Mouse (Mus musculus): Measurements from ENCODE around the gene AI413582.

Gene AI413582

GRCm38 (mm10) chr17:27555075-27555511 lies 10.5 kb downstream of the AI413582 start:
- peak; percentile 82 for DNase-seq (ENCODE audit: low spot score)

- no peak for DNase-seq (ENCODE audit: low spot score)
Observed at GRCm38 (mm10) chr17:27554062-27554960, 11.2 kb downstream of the AI413582 start.

GRCm38 (mm10) chr17:27552215-27553201 lies 13.0 kb downstream of the AI413582 start:
- no peak for DNase-seq (ENCODE audit: low spot score)

- no peak for DNase-seq (ENCODE audit: low spot score)
Observed at GRCm38 (mm10) chr17:27551393-27551940, 14.1 kb downstream of the AI413582 start.

- DNase-seq (ENCODE audit: low spot score) = no peak
Observed at GRCm38 (mm10) chr17:27549234-27549633, 16.3 kb downstream of the AI413582 start.

GRCm38 (mm10) chr17:27547253-27547868 lies 18.2 kb downstream of the AI413582 start:
- no peak for DNase-seq (ENCODE audit: low spot score)

GRCm38 (mm10) chr17:27546574-27547085 lies 18.9 kb downstream of the AI413582 start:
- no peak for DNase-seq (ENCODE audit: low spot score)

- no peak for DNase-seq (ENCODE audit: low spot score)
Observed at GRCm38 (mm10) chr17:27545991-27546390, 19.6 kb downstream of the AI413582 start.

- no peak for DNase-seq (ENCODE audit: low spot score)
Observed at GRCm38 (mm10) chr17:27544551-27544950, 21.0 kb downstream of the AI413582 start.

GRCm38 (mm10) chr17:27541984-27542383 lies 23.6 kb downstream of the AI413582 start:
- DNase-seq (ENCODE audit: low spot score) = no peak

GRCm38 (mm10) chr17:27541261-27541660 lies 24.3 kb downstream of the AI413582 start:
- no peak for DNase-seq (ENCODE audit: low spot score)

GRCm38 (mm10) chr17:27534718-27535117 lies 30.8 kb downstream of the AI413582 start:
- peak; percentile 83 for DNase-seq (ENCODE audit: low spot score)

- DNase-seq (ENCODE audit: low spot score) = no peak
Observed at GRCm38 (mm10) chr17:27533354-27533753, 32.2 kb downstream of the AI413582 start.

- no peak for DNase-seq (ENCODE audit: low spot score)
Observed at GRCm38 (mm10) chr17:27532095-27532494, 33.5 kb downstream of the AI413582 start.

- DNase-seq (ENCODE audit: low spot score) = no peak
Observed at GRCm38 (mm10) chr17:27528767-27529166, 36.8 kb downstream of the AI413582 start.

- DNase-seq (ENCODE audit: low spot score) = no peak
Observed at GRCm38 (mm10) chr17:27528030-27528429, 37.5 kb downstream of the AI413582 start.

GRCm38 (mm10) chr17:27527188-27527587 lies 38.4 kb downstream of the AI413582 start:
- DNase-seq (ENCODE audit: low spot score) = no peak

GRCm38 (mm10) chr17:27523121-27523520 lies 42.4 kb downstream of the AI413582 start:
- DNase-seq (ENCODE audit: low spot score) = no peak

GRCm38 (mm10) chr17:27521303-27521702 lies 44.3 kb downstream of the AI413582 start, which contains the start of gene Grm4:
TSS of gene Grm4 (minus strand) at chr17:27521403.
- DNase-seq (ENCODE audit: low spot score) = no peak

GRCm38 (mm10) chr17:27520557-27520956 lies 45.0 kb downstream of the AI413582 start:
- DNase-seq (ENCODE audit: low spot score) = peak; percentile 44
